Mouse (Mus musculus): ENCODE measurements at regions not wholly inside any gene's neighbourhood (a gene's known extent, or its start where the extent isn't known, plus 50 kb on each side); places are given as distances from the start of the nearest gene placed in this dataset.

DNA sequence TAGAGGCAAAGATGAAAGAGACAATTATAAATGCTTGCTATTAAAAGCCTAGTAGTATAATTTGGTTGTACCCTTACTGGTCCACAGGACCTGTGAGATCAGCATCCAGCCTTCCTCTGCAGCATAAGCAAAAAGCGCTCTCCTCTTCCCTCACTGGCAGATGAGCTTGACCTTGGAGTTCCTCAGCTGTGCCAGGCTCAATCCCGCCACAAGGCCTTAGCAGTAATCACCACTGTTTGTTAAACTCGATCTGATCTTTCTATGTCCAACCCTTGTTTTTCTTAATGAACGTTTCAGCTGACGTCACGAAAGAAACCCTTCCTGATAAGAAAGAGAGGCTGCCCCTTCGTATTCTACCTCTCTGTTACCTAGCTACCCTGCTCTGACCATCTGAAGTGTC lies 183.5 kb downstream of the Ifng start:
- DNase-seq (ENCODE audit: low spot score in 2 of 2), result no peak

DNA sequence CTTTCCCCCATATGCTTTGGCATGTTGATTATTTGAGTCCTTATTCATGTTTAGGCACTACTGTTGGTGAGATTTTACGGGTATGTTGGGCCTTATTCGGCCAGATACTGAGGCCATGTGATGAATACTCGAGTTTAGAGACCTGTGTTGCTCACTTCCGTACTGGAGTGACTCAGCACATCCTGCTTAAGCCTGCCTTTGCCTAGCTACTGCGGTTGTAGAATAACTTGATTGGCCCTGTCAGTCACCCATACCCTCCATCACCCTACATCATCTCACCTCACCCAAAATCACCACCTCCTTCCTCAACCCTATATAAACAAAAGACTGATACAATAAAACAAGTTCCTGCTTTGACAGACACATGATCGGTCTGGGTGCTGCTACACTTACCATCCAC lies 187.2 kb downstream of the Ifng start:
- DNase-seq (ENCODE audit: low spot score in 2 of 2), result no peak

DNA sequence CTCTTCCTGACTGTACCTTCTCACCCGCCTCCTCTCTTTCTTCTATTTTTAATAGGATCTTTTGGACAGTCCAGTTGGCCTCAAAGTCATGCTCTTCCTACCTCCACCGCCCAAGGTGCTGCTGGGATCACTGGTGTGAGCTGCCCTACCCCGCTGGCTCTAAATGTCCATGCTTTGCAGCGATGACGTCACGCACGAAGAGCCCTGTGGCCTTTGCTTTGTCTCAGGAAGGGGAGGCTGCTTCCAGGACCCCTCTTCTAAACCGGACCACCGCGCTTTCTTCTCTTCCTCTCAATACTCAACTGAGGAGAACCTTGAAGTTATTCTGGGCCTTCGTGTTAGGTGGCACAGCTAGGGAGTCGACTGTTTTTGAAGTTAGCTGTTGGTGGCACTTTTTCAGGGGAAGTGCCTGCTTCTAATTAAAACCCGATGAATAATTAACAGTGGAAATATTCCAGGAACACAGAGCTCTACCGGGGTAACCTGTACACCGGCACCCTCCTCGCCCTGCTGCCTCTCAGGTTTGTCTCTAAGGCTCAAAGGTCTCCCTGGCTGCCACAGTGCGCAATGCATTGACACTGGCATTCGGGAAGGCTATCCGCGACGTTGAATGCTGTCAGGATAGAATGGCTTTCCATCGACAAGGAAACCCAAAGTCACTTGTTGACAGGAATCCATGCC lies 188.7 kb downstream of the Ifng start:
- no peak for DNase-seq (ENCODE audit: low spot score in 2 of 2)

DNA sequence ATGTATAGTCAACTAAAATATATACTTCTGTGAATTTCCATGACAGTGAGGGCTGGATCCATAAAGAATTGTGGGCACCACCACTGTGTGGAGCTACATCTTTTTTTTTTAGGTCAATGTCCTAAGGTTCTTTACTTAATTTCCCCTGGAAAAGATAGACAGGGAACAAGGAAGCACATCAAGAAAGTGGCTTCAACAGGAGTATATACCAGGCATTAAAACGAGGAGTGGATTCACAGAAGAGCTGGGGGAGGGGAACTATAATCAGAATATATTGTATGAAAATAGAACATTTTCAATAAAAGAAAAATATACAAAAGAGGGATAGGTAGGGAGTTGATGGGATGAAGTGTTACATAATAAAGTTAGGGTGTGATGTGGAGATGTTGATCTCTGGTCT lies 190.9 kb downstream of the Ifng start:
- no peak for DNase-seq (ENCODE audit: low spot score in 2 of 2)

DNA sequence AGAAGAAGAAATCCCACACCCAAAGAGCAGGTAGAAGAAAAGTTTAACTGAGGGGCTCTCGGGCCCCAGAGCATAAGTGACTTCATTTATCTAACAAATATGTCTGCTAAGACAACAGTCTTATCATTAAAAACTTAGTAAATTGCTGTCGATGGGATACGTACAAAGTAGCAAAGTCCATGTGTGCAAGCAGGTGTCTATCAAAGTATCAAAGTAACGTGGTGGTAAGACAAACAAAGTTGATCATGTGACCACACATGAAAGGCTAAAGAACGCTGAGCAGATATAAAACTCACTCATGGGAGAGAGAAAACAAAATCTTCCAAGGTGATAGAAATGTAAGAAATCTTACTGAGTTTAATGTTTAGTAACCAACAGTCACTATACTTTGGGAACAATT lies 191.3 kb downstream of the Ifng start:
- DNase-seq (ENCODE audit: low spot score in 2 of 2), result no peak

DNA sequence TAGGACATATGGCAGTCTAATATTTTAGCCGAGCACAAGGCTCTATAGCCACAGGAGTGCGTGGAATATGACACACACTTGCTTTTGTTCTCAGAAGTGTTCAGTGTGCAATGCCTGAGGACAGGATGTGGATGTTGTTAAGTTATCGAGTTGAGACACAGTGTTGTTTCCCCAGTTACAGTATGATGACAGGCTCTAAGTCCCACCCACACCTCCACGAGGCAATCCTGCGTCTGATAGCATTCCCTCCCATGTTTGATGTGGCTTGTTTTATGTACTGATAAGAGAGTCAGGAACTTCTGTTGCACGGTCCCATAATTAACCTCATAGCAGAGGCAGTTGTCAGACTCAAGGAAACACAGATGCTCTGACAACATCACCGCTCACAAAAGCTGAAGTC lies 192.6 kb downstream of the Ifng start:
- DNase-seq (ENCODE audit: low spot score in 2 of 2), result no peak

DNA sequence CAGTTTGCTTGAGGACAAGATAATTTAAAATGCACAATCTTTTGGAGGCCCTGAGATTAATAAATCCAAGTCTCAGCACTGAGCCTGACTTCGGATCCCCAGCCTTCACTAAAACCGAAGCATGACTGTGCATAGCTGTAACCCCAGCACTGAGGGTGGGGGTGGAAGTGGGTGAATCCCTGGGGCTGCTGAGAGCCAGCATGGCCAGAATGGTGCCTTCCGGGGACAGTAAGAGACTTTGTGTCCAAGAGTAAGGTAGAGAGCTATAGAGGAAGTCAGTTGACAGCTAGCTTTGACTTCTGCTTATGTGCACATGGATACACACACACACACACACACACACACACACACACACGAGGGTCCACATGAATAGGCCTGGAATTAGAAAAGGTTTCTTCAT lies 198.3 kb downstream of the Ifng start:
- no peak for DNase-seq (ENCODE audit: low spot score in 2 of 2)

DNA sequence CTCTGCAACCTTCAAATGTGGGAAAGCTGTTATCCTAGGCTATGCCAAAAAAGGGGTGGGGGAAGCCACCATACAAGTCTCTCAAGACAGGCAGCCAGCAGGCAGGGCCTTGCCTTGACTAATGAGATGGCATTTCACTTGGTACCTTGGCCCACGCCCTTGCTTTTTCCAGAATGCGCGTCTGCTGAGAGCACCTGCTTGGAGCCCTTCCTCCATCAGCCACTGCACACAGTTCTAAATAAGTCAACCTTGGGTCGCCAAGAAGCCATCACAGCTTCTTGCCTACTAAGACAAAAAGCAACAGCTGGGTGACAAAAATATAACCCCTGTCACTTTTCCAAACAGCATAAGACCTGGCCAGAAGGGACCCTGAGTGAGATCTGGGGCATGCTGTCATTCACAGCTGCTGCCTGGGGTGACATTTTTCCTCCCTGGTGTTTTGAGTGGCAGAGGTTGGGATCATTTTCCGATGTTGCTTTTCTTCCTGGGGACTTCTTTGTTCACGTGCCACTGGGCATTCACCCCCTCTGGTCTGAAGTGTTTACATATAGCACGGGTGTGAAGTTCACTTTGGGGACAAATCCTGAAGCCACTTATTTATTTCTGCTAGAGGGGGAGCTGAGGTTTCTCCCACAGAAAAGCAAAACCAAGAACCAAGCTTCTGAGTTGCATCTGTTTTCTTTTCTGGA lies 199.4 kb downstream of the Ifng start:
- no peak for DNase-seq (ENCODE audit: low spot score in 2 of 2)

DNA sequence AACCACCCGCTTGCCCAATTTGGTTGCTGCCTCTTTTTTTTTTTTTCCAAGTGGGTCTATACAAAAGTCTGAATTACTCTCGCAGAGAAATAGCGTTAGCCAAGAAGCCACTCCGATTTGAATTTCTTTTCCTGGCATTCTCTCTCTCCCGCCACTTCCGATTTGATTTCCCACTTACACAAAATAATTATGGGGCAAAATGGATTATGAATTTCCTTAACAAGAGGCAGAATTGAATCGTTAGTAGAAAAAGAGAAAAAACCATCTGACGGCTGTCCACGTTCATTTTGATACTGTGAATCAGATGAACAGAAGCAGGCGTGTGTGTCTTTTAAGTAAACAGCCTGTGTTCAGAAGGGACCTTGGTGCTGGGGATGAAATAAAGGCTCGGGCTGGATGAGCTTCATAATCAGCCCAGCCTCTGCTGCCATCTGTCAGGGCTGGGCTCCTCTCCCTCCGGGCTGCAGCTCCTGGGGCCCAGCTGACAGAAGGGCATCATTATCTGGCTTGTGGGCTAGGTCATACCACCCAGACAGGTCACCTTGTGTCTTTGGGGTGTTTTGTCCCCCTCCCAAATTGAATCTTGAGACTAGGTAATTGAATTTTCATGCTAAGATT lies 200.1 kb downstream of the Ifng start:
- DNase-seq (ENCODE audit: low spot score in 2 of 2), result no peak

DNA sequence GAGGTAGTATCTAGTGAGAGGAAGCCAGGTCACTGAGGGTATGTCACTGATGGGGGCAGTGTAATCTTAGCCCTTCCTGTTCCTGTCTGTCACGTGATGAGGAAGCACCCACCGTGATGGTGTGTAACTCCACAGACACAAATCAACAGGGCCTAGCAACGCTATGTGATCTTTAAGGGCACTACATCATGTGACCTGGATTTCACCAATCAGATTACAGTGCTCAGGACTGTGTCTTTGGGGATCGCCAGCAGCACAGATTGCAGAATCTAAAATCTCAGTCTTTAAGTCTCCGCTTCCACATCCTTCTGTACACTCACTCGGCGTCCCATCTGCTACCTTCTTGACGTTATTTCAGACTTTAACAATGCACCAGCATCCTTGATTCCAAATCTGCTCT lies 202.8 kb downstream of the Ifng start:
- no peak for DNase-seq (ENCODE audit: low spot score in 2 of 2)

DNA sequence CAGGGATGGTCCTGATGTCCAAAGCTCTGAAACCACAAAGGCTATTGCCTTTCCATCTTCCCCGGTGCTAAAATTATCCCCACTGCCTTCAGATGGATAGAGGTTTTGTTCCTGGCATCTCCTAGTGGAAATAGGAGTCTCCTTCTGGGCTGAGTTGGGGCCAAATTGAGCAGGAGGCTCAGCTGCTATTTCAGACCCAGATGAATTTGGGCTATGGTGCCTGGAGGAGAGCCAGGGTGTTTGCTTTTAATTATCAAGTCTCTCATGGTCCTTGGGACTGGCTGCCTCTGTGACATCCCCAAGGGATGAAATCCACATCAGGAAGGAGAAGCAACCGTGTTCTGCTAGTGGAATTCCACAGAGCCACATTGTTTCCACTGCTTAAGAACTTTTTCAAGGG lies 207.3 kb downstream of the Ifng start:
- no peak for DNase-seq (ENCODE audit: low spot score in 2 of 2)

DNA sequence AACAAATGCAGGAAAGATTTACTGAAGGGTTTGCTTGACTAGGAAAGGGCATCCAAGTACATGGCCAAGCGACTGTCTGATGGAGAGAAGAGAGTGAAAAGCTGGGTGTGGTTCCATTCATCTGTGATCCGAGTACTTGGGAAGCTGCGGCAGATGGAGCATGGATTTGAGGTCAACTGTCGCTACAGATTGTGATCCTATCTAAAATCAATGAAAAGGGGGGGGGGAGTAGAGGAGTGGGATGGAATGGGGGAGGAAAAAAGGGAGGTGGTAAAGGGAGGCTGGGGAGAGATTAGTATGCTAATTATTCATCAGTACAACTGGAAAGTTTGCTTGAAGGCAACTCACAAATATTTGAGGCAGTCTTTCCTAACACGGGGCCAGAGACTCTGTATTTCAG lies 213.4 kb downstream of the Dyrk2 start:
- DNase-seq (ENCODE audit: low spot score in 2 of 2), result no peak

DNA sequence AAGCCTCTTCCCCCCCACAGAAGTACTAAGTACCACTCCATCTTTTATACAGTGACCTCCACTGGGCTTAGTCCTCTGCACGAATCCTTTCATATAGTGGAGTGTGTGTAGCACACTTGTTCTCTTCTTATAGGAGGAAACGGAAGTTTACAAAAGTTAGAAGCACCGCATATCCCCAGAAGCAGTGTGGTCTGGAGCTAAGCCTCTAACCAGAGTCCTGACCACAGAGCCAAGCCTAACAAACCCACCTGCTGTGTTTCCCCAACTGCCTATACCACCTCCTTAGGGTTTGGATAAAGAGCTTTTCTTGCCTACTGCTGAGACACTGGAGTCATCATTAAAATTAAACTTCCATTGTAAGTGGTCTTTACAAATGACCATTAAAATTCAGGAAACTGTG lies 204.0 kb downstream of the Dyrk2 start:
- no peak for DNase-seq (ENCODE audit: low spot score in 2 of 2)

DNA sequence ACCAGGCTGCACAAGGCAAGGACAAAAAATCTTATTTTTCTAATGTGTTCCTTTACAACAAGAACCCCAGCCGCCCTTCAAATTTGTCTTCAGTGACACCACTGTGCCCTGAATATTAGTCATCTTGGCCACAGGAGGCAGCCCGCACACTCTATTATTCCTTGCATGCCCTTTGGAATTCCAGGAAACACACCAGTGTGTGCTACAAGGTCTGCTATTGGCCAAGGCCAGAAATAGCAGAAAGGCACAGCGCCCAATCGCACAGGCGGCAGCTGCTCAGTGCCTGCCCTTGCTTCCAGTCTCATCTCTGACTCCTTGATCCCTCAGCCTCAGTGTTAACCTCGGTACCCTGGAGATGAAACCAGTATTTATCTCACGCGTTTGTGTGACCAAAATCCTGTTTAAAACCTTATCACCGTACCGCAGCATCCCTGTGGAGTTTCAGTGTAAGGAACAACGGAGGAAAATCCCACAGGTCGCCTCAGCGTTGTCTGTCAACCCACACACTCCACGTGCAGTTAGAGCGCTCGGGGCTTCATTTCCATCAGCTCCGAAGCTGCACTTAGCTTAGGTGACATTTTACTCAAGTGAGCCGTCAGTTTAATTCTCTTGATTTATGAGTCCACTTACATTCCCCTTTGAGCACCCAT lies 194.1 kb downstream of the Dyrk2 start:
- no peak for DNase-seq (ENCODE audit: low spot score in 2 of 2)

DNA sequence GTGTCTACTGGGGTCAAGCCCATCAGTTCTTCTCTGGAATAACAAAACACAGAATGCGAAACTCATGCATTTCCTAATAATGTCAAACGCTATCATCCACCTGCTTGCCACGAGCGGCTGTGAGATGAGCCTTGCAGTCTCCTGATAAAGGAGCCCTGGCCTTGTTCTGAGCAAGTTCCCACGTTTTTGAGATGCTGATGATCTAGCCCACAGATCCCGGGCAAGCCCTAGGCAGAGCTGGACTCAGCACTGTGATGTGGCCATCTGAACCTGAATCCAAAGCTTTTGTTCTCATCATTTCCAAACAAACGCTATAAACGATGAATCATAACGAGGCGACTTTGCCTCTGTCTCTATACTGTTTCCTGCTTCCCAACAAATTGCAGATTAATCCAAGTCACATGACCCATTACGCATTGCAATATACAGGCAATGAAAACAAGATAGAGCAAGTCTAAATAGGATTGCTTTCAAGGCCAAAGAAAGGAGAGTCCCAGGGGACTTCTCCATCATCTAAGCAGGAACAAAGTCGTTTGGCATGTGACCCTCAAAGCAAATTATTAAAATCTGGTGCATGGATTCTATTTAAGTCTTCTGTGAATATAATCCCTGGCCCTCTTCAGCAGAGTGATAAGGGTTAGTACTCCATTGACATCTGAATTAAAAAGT lies 191.1 kb downstream of the Dyrk2 start:
- no peak for DNase-seq (ENCODE audit: low spot score in 2 of 2)

DNA sequence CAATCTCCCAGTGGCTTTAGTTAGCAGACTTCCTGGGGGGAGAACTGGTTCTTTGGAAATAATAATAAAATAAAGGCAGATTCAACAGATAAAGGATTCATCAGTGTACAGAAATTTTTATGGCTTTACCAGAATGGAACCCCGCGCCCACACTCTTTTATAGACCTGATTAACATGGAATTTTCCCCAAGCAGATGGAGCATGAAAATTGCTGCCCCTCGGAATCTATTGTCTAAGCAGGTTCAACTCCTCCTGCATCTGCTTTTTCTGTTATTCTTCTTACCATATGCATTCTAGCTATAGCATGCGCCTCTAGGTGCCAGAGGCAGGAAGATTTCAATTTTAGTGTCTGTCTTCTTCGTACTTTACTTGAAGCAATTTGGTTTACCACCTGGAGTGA lies 190.5 kb downstream of the Dyrk2 start:
- no peak for DNase-seq (ENCODE audit: low spot score in 2 of 2)

DNA sequence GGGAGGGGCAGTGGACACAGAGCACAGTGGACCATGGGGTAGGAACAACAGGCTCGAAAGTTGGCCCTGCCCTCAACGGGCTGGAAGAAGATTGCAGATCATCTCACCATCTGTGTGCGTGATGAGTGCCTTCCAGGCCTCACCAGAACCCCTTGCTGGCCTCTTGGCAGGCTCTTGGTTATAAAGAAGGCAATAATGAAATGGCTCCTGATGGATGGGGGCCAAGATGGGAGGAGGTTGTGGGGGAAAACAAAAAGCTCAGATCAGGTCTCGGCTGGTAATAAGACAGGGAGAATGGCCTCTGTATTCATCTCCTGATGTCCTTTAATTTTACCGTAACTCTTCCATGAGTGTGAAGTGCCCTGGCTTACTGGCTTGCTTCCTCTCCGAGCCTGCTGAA lies 189.1 kb downstream of the Dyrk2 start:
- DNase-seq (ENCODE audit: low spot score in 2 of 2), result no peak

DNA sequence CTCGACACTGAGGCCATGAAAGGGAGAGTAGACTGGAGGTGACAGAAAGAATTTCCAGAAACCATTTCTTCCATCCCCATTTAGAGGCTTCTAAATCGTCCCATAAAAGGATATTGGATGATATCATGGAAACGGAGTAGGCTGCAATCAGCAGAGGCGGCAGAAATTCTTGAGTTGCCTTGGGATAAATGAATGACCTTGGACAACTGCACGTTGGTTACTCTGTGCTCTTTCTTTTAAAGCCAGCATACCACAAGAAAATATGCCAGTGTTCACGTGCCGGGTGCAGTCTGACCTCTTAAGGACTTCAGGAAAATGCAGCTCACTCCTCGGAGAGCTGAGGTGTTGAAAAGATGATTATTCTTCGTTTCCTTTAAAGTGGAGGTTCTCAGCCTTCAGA lies 186.7 kb downstream of the Dyrk2 start:
- DNase-seq (ENCODE audit: low spot score in 2 of 2), result no peak

DNA sequence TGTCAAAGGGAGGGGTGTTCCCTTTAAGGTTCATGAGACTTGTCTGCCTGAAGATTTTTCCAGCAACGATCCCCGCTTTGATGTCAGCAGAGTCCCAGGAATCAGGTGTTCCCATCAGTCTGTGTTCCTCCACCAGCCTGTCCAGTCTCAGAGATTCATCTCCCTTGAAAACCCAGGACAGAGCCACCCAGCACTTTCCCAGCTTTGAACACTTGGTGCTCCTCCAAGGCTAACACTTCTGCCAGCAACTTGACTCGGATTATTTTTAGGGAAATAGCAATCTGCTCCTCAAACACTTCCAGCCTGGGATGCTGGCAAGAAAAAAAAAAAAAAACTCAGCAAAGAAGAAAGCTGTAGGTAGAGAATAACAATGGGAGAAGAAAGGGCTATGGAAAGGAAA lies 170.7 kb downstream of the Dyrk2 start:
- no peak for DNase-seq (ENCODE audit: low spot score in 2 of 2)

DNA sequence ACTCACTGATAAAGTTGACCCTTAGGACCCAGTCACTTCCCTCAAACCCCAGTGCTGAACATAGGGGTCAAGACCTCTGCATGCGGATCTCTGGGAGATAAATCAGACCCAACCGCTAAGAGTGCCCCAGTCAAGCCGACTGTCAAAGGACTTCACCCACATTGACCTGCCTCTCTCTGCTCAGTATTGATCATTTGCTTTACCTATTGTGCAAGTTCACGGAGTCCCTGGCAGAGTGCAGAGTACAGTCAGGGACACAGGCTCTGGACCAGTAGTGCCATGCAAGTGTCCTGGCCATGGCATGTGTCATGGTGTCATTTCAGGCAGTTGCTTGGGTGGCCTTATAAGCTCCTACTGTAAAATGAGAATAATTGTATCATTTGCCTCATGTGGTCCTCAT lies 169.9 kb downstream of the Dyrk2 start:
- no peak for DNase-seq (ENCODE audit: low spot score in 2 of 2)

DNA sequence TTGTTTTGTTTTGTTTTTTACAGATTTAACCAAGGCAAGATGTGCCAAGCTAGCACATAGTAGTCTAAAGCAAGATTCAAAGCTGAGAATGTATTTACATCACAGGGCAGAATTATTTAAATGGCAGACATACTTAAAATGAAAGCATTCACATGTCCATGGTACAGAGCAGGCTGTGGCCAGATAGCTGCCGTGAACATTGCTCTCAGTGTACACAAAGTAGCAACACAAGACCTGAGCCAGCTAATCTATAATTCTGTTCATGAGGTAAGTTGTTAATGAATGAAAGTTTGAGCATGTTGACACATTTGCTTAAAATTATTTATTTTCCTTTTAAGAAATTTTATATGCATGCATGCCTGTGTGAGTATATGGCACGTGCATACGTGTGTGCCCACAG lies 164.0 kb downstream of the Dyrk2 start:
- no peak for DNase-seq (ENCODE audit: low spot score in 2 of 2)

DNA sequence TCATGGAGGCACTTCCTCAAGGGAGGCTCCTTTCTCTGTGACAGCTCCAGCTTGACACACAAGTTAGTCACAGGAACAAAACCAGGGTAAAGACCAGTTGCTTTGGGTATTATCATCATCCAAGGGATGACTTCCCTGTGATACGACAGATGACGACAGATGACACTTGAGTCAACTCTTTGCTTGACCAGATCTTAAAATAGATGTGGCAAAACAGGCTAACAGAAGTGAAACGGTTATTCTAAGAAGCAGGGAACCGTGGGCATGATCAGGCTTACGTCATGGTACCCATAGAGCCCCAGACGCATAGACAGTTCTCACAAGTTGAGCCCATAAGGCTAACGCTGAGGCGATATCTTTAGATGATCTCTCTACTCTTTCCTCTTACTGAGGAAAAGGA lies 160.3 kb downstream of the Dyrk2 start:
- no peak for DNase-seq (ENCODE audit: low spot score in 2 of 2)

Data from spleen, postnatal 14 days (tissue).